Mouse (Mus musculus): ENCODE data around the gene Ccnt2. TPM values are rescaled to one million over a fixed set of nuclear protein-coding genes. Genes with fewer than 3 reads are reported as not detected.

Gene Ccnt2
- polyA plus RNA-seq (2015; fragmentation: Nextera tagmentation; extraction: Ambion mirVana) = 74.8 and 80.8 TPM in 2 replicates

DNA sequence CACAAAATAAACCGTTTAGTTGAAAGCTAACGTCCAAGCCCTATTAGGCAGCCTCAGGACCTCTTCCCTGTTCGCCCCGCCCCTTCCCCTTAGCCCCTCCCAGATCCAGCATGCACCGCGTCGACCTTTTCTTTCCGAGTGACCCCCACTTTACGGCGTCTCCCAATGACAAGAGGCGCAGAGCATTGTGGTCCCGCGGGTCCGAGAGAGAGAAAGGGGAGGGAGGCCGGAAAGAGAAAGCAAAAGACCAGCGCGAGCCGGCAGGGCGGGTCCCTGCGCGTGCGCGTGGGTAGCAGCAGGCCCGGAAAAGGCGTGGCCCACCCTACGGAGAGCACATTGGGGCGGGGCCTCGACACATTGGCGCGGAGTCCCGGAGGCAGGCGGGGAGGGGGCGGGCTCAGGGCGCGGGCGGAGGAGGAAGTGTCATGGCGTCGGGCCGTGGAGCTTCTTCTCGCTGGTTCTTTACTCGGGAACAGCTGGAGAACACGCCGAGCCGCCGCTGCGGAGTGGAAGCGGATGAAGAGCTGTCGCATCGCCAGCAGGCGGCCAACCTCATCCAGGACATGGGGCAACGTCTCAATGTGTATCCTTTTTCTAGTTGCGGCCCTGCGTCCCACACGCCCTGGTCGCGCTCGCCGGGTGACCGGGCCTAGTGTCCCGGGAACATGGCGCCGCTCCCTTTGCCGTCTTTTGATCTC lies at the start of gene Ccnt2:
Ccnt2 (plus strand) TSS at position 362 of the 698 bp plus-strand sequence.
- Histone ChIP-seq H3K4me3 (replicated peaks; ENCODE audit: low read length) (peak within 1 kb of the TSS; percentile 82), H3K36me3 (ENCODE audit: control insufficient read depth, insufficient read depth, low read length) (no peaks in the 10 kb centered on the region), H3K4me1 (ENCODE audit: control insufficient read depth, insufficient read depth, low read length) (peaks cover 16% of the 10 kb centered on the region), H3K9me3 (replicated peaks; ENCODE audit: control insufficient read depth, low read length) (no peaks in the 10 kb centered on the region), H3K4me2 (ENCODE audit: low read depth, low read length) (peak within 1 kb of the TSS; percentile 84), H3K9ac (ENCODE audit: low read length) (peak within 1 kb of the TSS; percentile 91), H3K27ac (ENCODE audit: low read length) (peak within 1 kb of the TSS; percentile 93), H3K27me3 (ENCODE audit: control insufficient read depth, insufficient read depth, low read length) (no peaks in the 10 kb centered on the region)
- under 1% methylated on average over 62 of the region's 63 CpGs for WGBS
- peak; percentile 99 for ATAC-seq (ENCODE audit: insufficient read depth, low FRiP score)

DNA sequence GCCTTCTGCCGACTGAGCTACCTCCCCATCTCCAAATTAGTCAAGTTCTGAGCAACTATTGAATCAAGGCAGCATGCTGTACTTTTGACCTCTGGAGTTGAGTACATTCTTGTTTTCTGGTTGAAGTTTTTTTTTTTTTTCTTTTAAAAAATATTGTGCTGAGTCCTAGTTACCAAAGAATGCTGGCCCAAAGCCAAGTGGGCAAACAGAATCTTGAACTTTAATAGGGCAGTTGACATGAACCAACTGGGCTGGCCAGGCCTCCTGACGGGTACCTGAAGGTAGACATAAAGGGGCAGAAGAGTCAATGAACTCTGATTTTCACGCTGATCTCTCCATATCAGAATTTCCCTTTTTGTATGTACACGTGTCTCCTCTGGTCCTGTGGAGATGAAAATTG lies 44.9 kb upstream of the Ccnt2 start, which contains the start of gene Acmsd:
Acmsd (plus strand) TSS at position 318 of the 400 bp plus-strand sequence.
- ATAC-seq (ENCODE audit: insufficient read depth, low FRiP score) = no peak
- Histone ChIP-seq H3K4me2 (ENCODE audit: low read depth, low read length) (no peak within 1 kb of the TSS), H3K27me3 (ENCODE audit: control insufficient read depth, insufficient read depth, low read length) (no peaks in the 10 kb centered on the region), H3K27ac (ENCODE audit: low read length) (no peak within 1 kb of the TSS), H3K9me3 (replicated peaks; ENCODE audit: control insufficient read depth, low read length) (no peaks in the 10 kb centered on the region; the same call in 1 of the 2 replicates), H3K9ac (ENCODE audit: low read length) (no peak within 1 kb of the TSS), H3K36me3 (ENCODE audit: control insufficient read depth, insufficient read depth, low read length) (no peaks in the 10 kb centered on the region), H3K4me3 (replicated peaks; ENCODE audit: low read length) (no peak within 1 kb of the TSS), H3K4me1 (ENCODE audit: control insufficient read depth, insufficient read depth, low read length) (no peaks in the 10 kb centered on the region)
- WGBS = 75% methylated on average over 4 of the region's 4 CpGs

DNA sequence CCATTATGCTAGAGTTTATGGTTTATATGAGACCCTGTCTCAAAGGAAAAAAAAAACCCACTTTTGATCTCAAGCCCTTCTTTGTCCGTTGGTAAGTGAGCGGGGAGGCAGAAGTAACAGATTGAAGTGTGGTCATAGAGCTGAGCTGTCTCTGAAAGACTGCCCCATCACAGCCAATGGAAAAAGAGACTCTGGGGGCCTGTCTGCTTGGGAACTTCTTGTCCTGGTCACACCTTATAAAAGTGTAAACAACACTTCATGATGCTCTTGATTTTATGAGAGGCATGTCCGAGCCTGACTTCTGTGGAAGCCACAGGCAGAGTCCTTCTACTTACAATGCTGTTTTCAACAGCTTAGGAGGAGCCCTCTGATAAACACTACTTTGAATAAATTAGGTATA lies 42.9 kb upstream of the Ccnt2 start:
- ATAC-seq (ENCODE audit: insufficient read depth, low FRiP score) = no peak
- H3K9ac ChIP-seq (ENCODE audit: low read length) = no peak overlapping the region
- no peak overlapping the region for H3K4me3 ChIP-seq (replicated peaks; ENCODE audit: low read length)
- H3K27me3 ChIP-seq (ENCODE audit: control insufficient read depth, insufficient read depth, low read length) = no peaks in the 10 kb centered on the region
- no peaks in the 10 kb centered on the region for H3K4me1 ChIP-seq (ENCODE audit: control insufficient read depth, insufficient read depth, low read length)
- 50% methylated on average over 3 of the region's 3 CpGs for WGBS
- no peaks in the 10 kb centered on the region for H3K36me3 ChIP-seq (ENCODE audit: control insufficient read depth, insufficient read depth, low read length)
- H3K4me2 ChIP-seq (ENCODE audit: low read depth, low read length) = no peak overlapping the region
- no peak overlapping the region for H3K27ac ChIP-seq (ENCODE audit: low read length)
- no peaks in the 10 kb centered on the region; the same call in 1 of the 2 replicates for H3K9me3 ChIP-seq (replicated peaks; ENCODE audit: control insufficient read depth, low read length)

- WGBS = 80% methylated on average over 3 of the region's 3 CpGs
- no peak for ATAC-seq (ENCODE audit: insufficient read depth, low FRiP score)
- no peak overlapping the region for H3K27ac ChIP-seq (ENCODE audit: low read length)
- no peaks in the 10 kb centered on the region for H3K27me3 ChIP-seq (ENCODE audit: control insufficient read depth, insufficient read depth, low read length)
- H3K9me3 ChIP-seq (replicated peaks; ENCODE audit: control insufficient read depth, low read length) = no peaks in the 10 kb centered on the region; the same call in 1 of the 2 replicates
- H3K9ac ChIP-seq (ENCODE audit: low read length) = no peak overlapping the region
- no peak overlapping the region for H3K4me3 ChIP-seq (replicated peaks; ENCODE audit: low read length)
- H3K4me1 ChIP-seq (ENCODE audit: control insufficient read depth, insufficient read depth, low read length) = no peaks in the 10 kb centered on the region
- H3K4me2 ChIP-seq (ENCODE audit: low read depth, low read length) = no peak overlapping the region
- H3K36me3 ChIP-seq (ENCODE audit: control insufficient read depth, insufficient read depth, low read length) = no peaks in the 10 kb centered on the region
Observed at GRCm38 (mm10) chr1:127732435-127732834, 41.5 kb upstream of the Ccnt2 start.

DNA sequence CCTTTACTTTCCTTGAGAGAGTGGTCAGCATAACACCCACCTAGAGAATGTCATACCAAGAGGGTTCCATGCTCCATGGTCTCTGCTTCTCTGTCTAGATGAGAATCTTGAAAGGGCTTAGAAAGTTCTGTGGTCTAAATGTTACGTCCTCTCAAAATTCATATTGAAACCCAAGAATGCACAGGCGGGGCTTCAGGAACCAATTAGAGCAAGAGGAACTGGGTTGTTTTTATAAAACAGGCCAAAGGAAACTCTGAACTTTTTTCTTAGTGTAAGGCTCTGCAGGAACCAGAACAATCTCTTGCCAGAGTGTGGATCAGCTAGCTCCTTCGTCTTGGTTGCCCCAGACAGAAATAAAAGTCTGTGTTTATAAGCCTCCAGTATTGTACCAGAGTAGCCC lies 41.1 kb upstream of the Ccnt2 start:
- Histone ChIP-seq H3K36me3 (ENCODE audit: control insufficient read depth, insufficient read depth, low read length) (no peaks in the 10 kb centered on the region), H3K9me3 (replicated peaks; ENCODE audit: control insufficient read depth, low read length) (no peaks in the 10 kb centered on the region; the same call in 1 of the 2 replicates), H3K27me3 (ENCODE audit: control insufficient read depth, insufficient read depth, low read length) (no peaks in the 10 kb centered on the region), H3K4me3 (replicated peaks; ENCODE audit: low read length) (no peak overlapping the region), H3K9ac (ENCODE audit: low read length) (no peak overlapping the region), H3K4me2 (ENCODE audit: low read depth, low read length) (no peak overlapping the region), H3K4me1 (ENCODE audit: control insufficient read depth, insufficient read depth, low read length) (no peaks in the 10 kb centered on the region), H3K27ac (ENCODE audit: low read length) (no peak overlapping the region)
- ATAC-seq (ENCODE audit: insufficient read depth, low FRiP score) = no peak
- WGBS = 52% methylated on average over 3 of the region's 3 CpGs

DNA sequence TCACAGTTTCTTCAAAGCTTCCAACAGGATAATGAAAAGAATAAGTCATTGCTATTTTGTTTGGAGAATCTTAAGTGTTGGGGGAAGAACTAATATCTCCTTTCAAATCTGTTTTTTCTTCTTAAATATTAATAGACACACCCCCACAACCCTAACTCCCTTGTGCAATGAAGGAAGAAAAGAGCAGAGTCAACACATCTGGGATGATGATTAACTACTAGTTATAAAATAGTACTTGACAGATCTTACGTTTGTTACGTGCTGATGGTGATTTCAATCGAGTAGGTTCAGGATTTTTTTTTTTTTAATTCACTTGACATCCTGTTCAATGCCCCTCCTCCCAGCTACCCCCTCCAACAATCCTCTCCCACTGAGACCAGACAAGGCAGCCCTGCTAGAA lies 38.6 kb upstream of the Ccnt2 start:
- Histone ChIP-seq H3K27ac (ENCODE audit: low read length) (no peak overlapping the region), H3K9ac (ENCODE audit: low read length) (no peak overlapping the region), H3K4me3 (replicated peaks; ENCODE audit: low read length) (no peak overlapping the region), H3K4me1 (ENCODE audit: control insufficient read depth, insufficient read depth, low read length) (no peaks in the 10 kb centered on the region), H3K27me3 (ENCODE audit: control insufficient read depth, insufficient read depth, low read length) (no peaks in the 10 kb centered on the region), H3K36me3 (ENCODE audit: control insufficient read depth, insufficient read depth, low read length) (no peaks in the 10 kb centered on the region), H3K9me3 (replicated peaks; ENCODE audit: control insufficient read depth, low read length) (no peaks in the 10 kb centered on the region), H3K4me2 (ENCODE audit: low read depth, low read length) (no peak overlapping the region)
- no peak for ATAC-seq (ENCODE audit: insufficient read depth, low FRiP score)
- WGBS = 44% methylated on average over 3 of the region's 3 CpGs

DNA sequence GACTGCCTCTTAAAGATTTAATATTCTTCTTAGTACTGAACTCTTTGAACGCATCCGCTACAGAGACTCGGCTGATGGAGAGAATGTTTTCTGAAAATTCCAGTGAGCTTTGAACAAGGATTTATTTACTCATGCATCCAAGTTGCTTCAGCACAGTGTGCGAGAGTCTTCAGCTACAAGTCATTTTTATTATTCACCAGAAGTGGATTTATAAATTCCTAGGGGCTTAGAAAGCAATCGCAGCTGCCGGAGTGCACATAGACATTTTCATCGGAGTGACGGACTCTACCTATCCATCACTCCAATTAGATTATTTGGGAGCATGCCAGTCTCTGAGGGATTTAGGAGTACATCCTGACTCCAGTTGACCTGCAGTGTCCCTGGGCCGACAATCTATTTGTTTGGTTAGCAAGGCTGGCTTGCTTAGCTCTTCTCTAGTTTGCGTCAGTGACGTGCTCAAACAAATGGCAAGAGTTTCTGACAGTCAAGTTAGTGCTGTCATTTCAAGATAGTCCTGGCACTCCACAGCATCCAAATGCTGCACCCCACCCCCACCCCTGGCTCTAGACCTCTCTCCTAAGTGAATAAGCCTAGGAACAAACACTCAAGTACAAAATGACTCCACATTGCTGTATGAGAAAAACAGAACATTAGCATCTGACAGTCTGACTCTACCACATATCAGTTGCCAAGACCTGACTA lies 23.4 kb upstream of the Ccnt2 start:
- H3K36me3 ChIP-seq (ENCODE audit: control insufficient read depth, insufficient read depth, low read length) = no peaks in the 10 kb centered on the region
- ATAC-seq (ENCODE audit: insufficient read depth, low FRiP score) = no peak
- H3K4me1 ChIP-seq (ENCODE audit: control insufficient read depth, insufficient read depth, low read length) = no peaks in the 10 kb centered on the region
- 40% methylated on average over 11 of the region's 11 CpGs for WGBS
- no peaks in the 10 kb centered on the region for H3K9me3 ChIP-seq (replicated peaks; ENCODE audit: control insufficient read depth, low read length)
- no peak overlapping the region for H3K9ac ChIP-seq (ENCODE audit: low read length)
- H3K27ac ChIP-seq (ENCODE audit: low read length) = no peak overlapping the region
- no peaks in the 10 kb centered on the region; the same call in 1 of the 2 replicates for H3K27me3 ChIP-seq (ENCODE audit: control insufficient read depth, insufficient read depth, low read length)
- no peak overlapping the region for H3K4me3 ChIP-seq (replicated peaks; ENCODE audit: low read length)
- no peak overlapping the region for H3K4me2 ChIP-seq (ENCODE audit: low read depth, low read length)

- Histone ChIP-seq H3K36me3 (ENCODE audit: control insufficient read depth, insufficient read depth, low read length) (no peaks in the 10 kb centered on the region), H3K4me3 (replicated peaks; ENCODE audit: low read length) (no peak overlapping the region), H3K9ac (ENCODE audit: low read length) (no peak overlapping the region), H3K9me3 (replicated peaks; ENCODE audit: control insufficient read depth, low read length) (no peaks in the 10 kb centered on the region), H3K27ac (ENCODE audit: low read length) (no peak overlapping the region), H3K4me1 (ENCODE audit: control insufficient read depth, insufficient read depth, low read length) (no peaks in the 10 kb centered on the region), H3K4me2 (ENCODE audit: low read depth, low read length) (no peak overlapping the region), H3K27me3 (ENCODE audit: control insufficient read depth, insufficient read depth, low read length) (no peaks in the 10 kb centered on the region)
- 35% methylated on average over 4 of the region's 4 CpGs for WGBS
- 0 out of 2 replicates have a peak, but pooled peaks have one; percentile 7 for ATAC-seq (ENCODE audit: insufficient read depth, low FRiP score)
Observed at GRCm38 (mm10) chr1:127755806-127756205, 18.2 kb upstream of the Ccnt2 start.
